Mouse (Mus musculus): ENCODE results near the gene C5ar1.
A peak's percentile ranks its signal among the peaks of the same experiment; 100 is the strongest.

DNA sequence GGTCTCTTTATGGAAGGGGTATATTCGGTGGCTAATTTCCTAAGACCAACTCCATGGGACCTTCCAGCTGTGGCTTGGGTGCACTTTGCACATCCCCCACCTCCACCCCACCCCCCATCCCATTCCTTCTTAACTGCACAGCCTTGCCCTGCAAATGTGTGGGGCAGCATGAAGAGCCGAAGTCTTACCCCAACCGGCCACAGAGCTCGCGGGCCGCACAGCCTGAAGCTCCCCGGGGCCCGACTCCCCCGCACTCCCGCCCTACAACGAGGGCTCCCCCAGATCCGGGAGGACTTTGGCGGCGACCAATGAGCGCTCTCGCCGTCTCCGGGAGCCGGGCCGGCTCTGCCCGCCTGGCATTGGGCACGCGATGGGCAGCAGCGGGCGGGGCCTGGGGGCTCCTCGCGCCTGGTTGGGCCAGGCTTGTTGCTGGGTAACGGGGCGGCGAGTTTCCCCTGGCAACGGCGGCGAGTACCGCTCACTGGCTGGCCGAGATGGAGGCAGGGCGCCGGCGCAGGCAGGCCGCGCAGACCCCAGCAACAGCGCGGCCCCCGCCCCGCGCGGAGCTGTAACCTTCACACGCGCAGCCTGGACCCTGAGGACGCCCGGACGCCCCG is 40.2 kb upstream of the C5ar1 start:
- no peak for TF ChIP-seq CTCF (IDR thresholded peaks at IDR 0.05; ENCODE audit: control insufficient read depth, insufficient read depth, insufficient replicate concordance, low read depth, low read length)
- peak; percentile 20; the same call in 1 of the 2 replicates for TF ChIP-seq POLR2A (IDR thresholded peaks at IDR 0.05; ENCODE audit: control insufficient read depth, low read depth, low read length)

Data from testis, adult 2 months (tissue).